Mouse (Mus musculus) gastrocnemius, postnatal 25 days (tissue): ENCODE measurements around the gene Ap2a2. TPM values are rescaled to one million over a fixed set of nuclear protein-coding genes. Genes with fewer than 3 reads are reported as not detected.
"Not testable (repeated sequence)": the region's sequence is repeated elsewhere in the genome, so short reads cannot be mapped to it uniquely, and the experiment has no call there.

ENCODE experiments used
- DNase-seq: peaks from one replicate; pipeline ENCODE4 v3.0.0; 2022
- total RNA-seq, 2 experiments: library from RNA; stranded (reverse); gene quantifications; 1 replicate in 1 of 2; 2 replicates in 1 of 2; pipeline ENCODE4 v1.2.3; 2021

The Ap2a2 gene
- total RNA-seq, 2 experiments from 2014 or later: 42.9 to 45.5 TPM

- DNase-seq: no peak
Observed at GRCm38 (mm10) chr7:141559726-141560325, 2.1 kb upstream of the Ap2a2 start.

- DNase-seq: no peak
Observed at GRCm38 (mm10) chr7:141560471-141560870, 1.5 kb upstream of the Ap2a2 start.

- no peak for DNase-seq
Observed at GRCm38 (mm10) chr7:141562421-141562851, 463 bp downstream of the Ap2a2 start.

GRCm38 (mm10) chr7:141562852-141563427, 967 bp downstream of the Ap2a2 start:
- DNase-seq: peak; percentile 53

- DNase-seq: no peak
Observed at GRCm38 (mm10) chr7:141564561-141564960, 2.6 kb downstream of the Ap2a2 start.

GRCm38 (mm10) chr7:141566587-141566986, 4.6 kb downstream of the Ap2a2 start:
- DNase-seq: no peak

GRCm38 (mm10) chr7:141569283-141569803, 7.4 kb downstream of the Ap2a2 start:
- no peak for DNase-seq

- no peak for DNase-seq
Observed at GRCm38 (mm10) chr7:141569916-141570315, 7.9 kb downstream of the Ap2a2 start.

- no peak for DNase-seq
Observed at GRCm38 (mm10) chr7:141570625-141571295, 8.8 kb downstream of the Ap2a2 start.

GRCm38 (mm10) chr7:141574041-141574440, 12.1 kb downstream of the Ap2a2 start:
- no peak for DNase-seq

GRCm38 (mm10) chr7:141575481-141575880, 13.5 kb downstream of the Ap2a2 start:
- no peak for DNase-seq

GRCm38 (mm10) chr7:141577801-141578200, 15.8 kb downstream of the Ap2a2 start:
- DNase-seq: no peak

- no peak for DNase-seq
Observed at GRCm38 (mm10) chr7:141578511-141578910, 16.5 kb downstream of the Ap2a2 start.

GRCm38 (mm10) chr7:141578943-141579342, 17.0 kb downstream of the Ap2a2 start:
- no peak for DNase-seq

GRCm38 (mm10) chr7:141581323-141581722, 19.4 kb downstream of the Ap2a2 start:
- DNase-seq: no peak

- DNase-seq: no peak
Observed at GRCm38 (mm10) chr7:141584048-141584841, 22.3 kb downstream of the Ap2a2 start.

GRCm38 (mm10) chr7:141585288-141585687, 23.3 kb downstream of the Ap2a2 start:
- no peak for DNase-seq

GRCm38 (mm10) chr7:141585881-141586280, 23.9 kb downstream of the Ap2a2 start:
- no peak for DNase-seq

- DNase-seq: no peak
Observed at GRCm38 (mm10) chr7:141588890-141589289, 26.9 kb downstream of the Ap2a2 start.

GRCm38 (mm10) chr7:141590249-141590648, 28.3 kb downstream of the Ap2a2 start:
- DNase-seq: not testable (repeated sequence)

- DNase-seq: no peak
Observed at GRCm38 (mm10) chr7:141590959-141591358, 29.0 kb downstream of the Ap2a2 start.

- DNase-seq: no peak
Observed at GRCm38 (mm10) chr7:141592096-141592495, 30.1 kb downstream of the Ap2a2 start.
